Mouse (Mus musculus): Measurements from ENCODE around the gene Resp18. TPM values are rescaled to one million over a fixed set of nuclear protein-coding genes. Genes with fewer than 3 reads are reported as not detected.

Resp18 gene
- polyA plus RNA-seq, 1 experiment from 2014 or later = 12.9 TPM

DNA sequence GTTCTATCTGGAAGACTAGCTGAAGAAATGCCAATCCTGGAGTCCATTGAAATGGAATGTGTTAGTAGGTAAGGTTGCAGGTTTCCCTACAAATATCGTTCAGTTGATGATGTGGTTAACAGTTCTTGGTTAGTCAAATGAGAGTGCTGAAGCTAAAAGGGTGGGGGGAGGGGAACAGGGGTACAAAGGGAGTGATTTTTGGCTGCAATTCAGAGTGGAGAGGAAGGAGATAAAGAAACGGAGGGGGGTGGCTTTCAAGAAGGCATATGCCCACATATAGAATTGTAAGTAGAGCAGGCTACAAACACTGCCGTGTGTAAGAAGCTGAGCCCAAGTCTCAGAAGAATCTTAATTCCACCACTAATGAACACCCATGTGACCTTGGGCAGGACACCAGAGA, 52.7 kb downstream of the Resp18 start:
- Histone ChIP-seq H3K36me3 (ENCODE audit: control insufficient read depth, insufficient read depth) (no peaks in the 10 kb centered on the region), H3K27me3 (replicated peaks; ENCODE audit: control insufficient read depth, insufficient read depth, low read length) (peaks cover 10% of the 10 kb centered on the region; the same call in 1 of the 2 replicates), H3K4me3 (ENCODE audit: low read depth, low read length) (no peak overlapping the region), H3K27ac (ENCODE audit: low read depth, low read length) (no peak overlapping the region), H3K4me1 (replicated peaks; ENCODE audit: control insufficient read depth, insufficient read depth, low read length) (no peaks in the 10 kb centered on the region; the same call in 1 of the 2 replicates), H3K9me3 (ENCODE audit: control insufficient read depth) (no peaks in the 10 kb centered on the region), H3K9ac (ENCODE audit: low read depth, low read length) (no peak overlapping the region), H3K4me2 (replicated peaks; ENCODE audit: low read depth) (no peak overlapping the region)
- WGBS = 73% methylated on average over 3 of the region's 3 CpGs
- no peak for TF ChIP-seq CTCF (IDR thresholded peaks at IDR 0.05; ENCODE audit: low read depth)
- no peak for ATAC-seq

DNA sequence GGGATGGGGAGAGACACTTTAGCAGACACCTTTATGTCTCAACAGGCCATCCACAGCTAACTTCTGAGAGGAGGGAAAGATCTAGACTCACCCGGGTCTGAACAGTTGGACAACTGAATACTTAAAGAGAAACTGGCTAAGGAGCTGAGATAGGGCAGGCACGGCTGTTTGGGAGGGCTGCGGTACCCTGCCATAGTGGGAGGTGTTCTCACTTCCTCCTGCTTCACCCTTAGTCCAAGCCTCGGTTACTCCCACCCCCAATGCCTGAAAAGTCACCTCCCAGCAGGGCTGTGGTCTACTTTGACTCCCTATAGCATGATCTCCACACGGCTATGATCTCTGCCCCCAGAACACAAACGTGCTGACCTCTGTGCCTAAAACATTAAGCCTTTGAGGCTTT, 54.7 kb downstream of the Resp18 start:
- H3K4me1 ChIP-seq (replicated peaks; ENCODE audit: control insufficient read depth, insufficient read depth, low read length) = no peaks in the 10 kb centered on the region; the same call in 1 of the 2 replicates
- no peaks in the 10 kb centered on the region for H3K36me3 ChIP-seq (ENCODE audit: control insufficient read depth, insufficient read depth)
- H3K27ac ChIP-seq (ENCODE audit: low read depth, low read length) = no peak overlapping the region
- no peaks in the 10 kb centered on the region for H3K9me3 ChIP-seq (ENCODE audit: control insufficient read depth)
- TF ChIP-seq CTCF (IDR thresholded peaks at IDR 0.05; ENCODE audit: low read depth) = no peak
- 67% methylated on average over 6 of the region's 6 CpGs for WGBS
- H3K4me2 ChIP-seq (replicated peaks; ENCODE audit: low read depth) = no peak overlapping the region
- H3K27me3 ChIP-seq (replicated peaks; ENCODE audit: control insufficient read depth, insufficient read depth, low read length) = peaks cover 15% of the 10 kb centered on the region; the same call in 1 of the 2 replicates
- no peak for ATAC-seq
- no peak overlapping the region for H3K4me3 ChIP-seq (ENCODE audit: low read depth, low read length)
- no peak overlapping the region for H3K9ac ChIP-seq (ENCODE audit: low read depth, low read length)

DNA sequence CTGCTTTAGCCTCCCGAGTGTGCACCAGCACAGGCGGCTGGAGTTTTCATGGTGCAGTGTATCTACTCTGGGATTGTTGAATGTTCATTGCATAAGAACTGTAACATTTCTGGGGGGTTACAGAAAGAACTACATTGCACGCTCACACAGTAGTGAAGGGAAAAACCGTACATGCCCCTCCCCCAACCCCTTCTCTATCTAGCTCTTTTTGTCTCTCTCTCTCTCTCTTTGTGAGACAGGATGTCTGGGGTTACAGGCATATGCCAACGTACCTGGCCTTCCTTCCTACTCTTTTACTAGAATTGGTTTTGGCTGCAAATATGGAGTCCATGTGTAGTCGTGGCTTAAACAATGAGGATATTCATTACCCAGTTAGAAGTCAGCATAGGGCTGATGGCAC, 55.3 kb downstream of the Resp18 start:
- WGBS = 77% methylated on average over 6 of the region's 6 CpGs
- H3K4me3 ChIP-seq (ENCODE audit: low read depth, low read length) = no peak overlapping the region
- H3K4me2 ChIP-seq (replicated peaks; ENCODE audit: low read depth) = no peak overlapping the region
- H3K4me1 ChIP-seq (replicated peaks; ENCODE audit: control insufficient read depth, insufficient read depth, low read length) = no peaks in the 10 kb centered on the region; the same call in 1 of the 2 replicates
- no peaks in the 10 kb centered on the region for H3K9me3 ChIP-seq (ENCODE audit: control insufficient read depth)
- H3K9ac ChIP-seq (ENCODE audit: low read depth, low read length) = no peak overlapping the region
- TF ChIP-seq CTCF (IDR thresholded peaks at IDR 0.05; ENCODE audit: low read depth) = no peak
- no peaks in the 10 kb centered on the region for H3K36me3 ChIP-seq (ENCODE audit: control insufficient read depth, insufficient read depth)
- H3K27ac ChIP-seq (ENCODE audit: low read depth, low read length) = no peak overlapping the region
- no peak for ATAC-seq
- H3K27me3 ChIP-seq (replicated peaks; ENCODE audit: control insufficient read depth, insufficient read depth, low read length) = peaks cover 15% of the 10 kb centered on the region; the same call in 1 of the 2 replicates

Other genes with a start within 250 kb of the Resp18 start
- gene Nhej1, start 153.2 kb downstream of the Resp18 start, polyA plus RNA-seq (2015; fragmentation: Nextera tagmentation; extraction: Ambion mirVana) = 5.0 TPM in 2 replicates
- 2.5 and 3.2 TPM in 2 replicates for gene Slc23a3, start 144.5 kb downstream of the Resp18 start, polyA plus RNA-seq (2015; fragmentation: Nextera tagmentation; extraction: Ambion mirVana)
- gene Cnppd1, start 135.7 kb downstream of the Resp18 start, polyA plus RNA-seq (2015; fragmentation: Nextera tagmentation; extraction: Ambion mirVana) = 45.6 and 45.9 TPM in 2 replicates
- gene Retreg2, start 135.6 kb downstream of the Resp18 start, polyA plus RNA-seq (2015; fragmentation: Nextera tagmentation; extraction: Ambion mirVana) = 48.4 and 49.0 TPM in 2 replicates
- 47.5 and 51.2 TPM in 2 replicates for gene Zfand2b, start 109.8 kb downstream of the Resp18 start, polyA plus RNA-seq (2015; fragmentation: Nextera tagmentation; extraction: Ambion mirVana)
- 13.9 and 17.1 TPM in 2 replicates for gene Abcb6, start 98.0 kb downstream of the Resp18 start, polyA plus RNA-seq (2015; fragmentation: Nextera tagmentation; extraction: Ambion mirVana)
- 10.7 and 10.8 TPM in 2 replicates for gene Ankzf1, start 86.3 kb downstream of the Resp18 start, polyA plus RNA-seq (2015; fragmentation: Nextera tagmentation; extraction: Ambion mirVana)
- gene Atg9a, start 86.2 kb downstream of the Resp18 start, polyA plus RNA-seq (2015; fragmentation: Nextera tagmentation; extraction: Ambion mirVana) = 23.5 and 25.2 TPM in 2 replicates
- gene Glb1l, start 67.6 kb downstream of the Resp18 start, polyA plus RNA-seq (2015; fragmentation: Nextera tagmentation; extraction: Ambion mirVana) = 3.6 and 3.7 TPM in 2 replicates
- 50.5 and 54.4 TPM in 2 replicates for gene Stk16, start 67.6 kb downstream of the Resp18 start, polyA plus RNA-seq (2015; fragmentation: Nextera tagmentation; extraction: Ambion mirVana)
- 113 and 119 TPM in 2 replicates for gene Tuba4a, start 58.5 kb downstream of the Resp18 start, polyA plus RNA-seq (2015; fragmentation: Nextera tagmentation; extraction: Ambion mirVana)
- gene A630095N17Rik, start 46.3 kb downstream of the Resp18 start, polyA plus RNA-seq (2015; fragmentation: Nextera tagmentation; extraction: Ambion mirVana) = not detected in 2 replicates
- 10.9 and 11.4 TPM in 2 replicates for gene Dnajb2, start 42.0 kb downstream of the Resp18 start, polyA plus RNA-seq (2015; fragmentation: Nextera tagmentation; extraction: Ambion mirVana)
- gene Ptprn, start 13.9 kb downstream of the Resp18 start, polyA plus RNA-seq (2015; fragmentation: Nextera tagmentation; extraction: Ambion mirVana) = 3.0 TPM in 2 replicates
- 125 and 130 TPM in 2 replicates for gene Dnpep, start 39.6 kb upstream of the Resp18 start, polyA plus RNA-seq (2015; fragmentation: Nextera tagmentation; extraction: Ambion mirVana)
- gene Des, start 81.9 kb upstream of the Resp18 start, polyA plus RNA-seq (2015; fragmentation: Nextera tagmentation; extraction: Ambion mirVana) = 233 and 254 TPM in 2 replicates
- 20.1 and 21.3 TPM in 2 replicates for gene Speg, start 96.9 kb upstream of the Resp18 start, polyA plus RNA-seq (2015; fragmentation: Nextera tagmentation; extraction: Ambion mirVana)
- gene Gmppa, start 157.5 kb upstream of the Resp18 start, polyA plus RNA-seq (2015; fragmentation: Nextera tagmentation; extraction: Ambion mirVana) = 121 and 124 TPM in 2 replicates
- 0.97 and 1.2 TPM in 2 replicates for gene Asic4, start 172.0 kb upstream of the Resp18 start, polyA plus RNA-seq (2015; fragmentation: Nextera tagmentation; extraction: Ambion mirVana)
- gene Chpf, start 200.9 kb upstream of the Resp18 start, polyA plus RNA-seq (2015; fragmentation: Nextera tagmentation; extraction: Ambion mirVana) = 21.8 and 22.3 TPM in 2 replicates
- gene Tmem198, start 201.1 kb upstream of the Resp18 start, polyA plus RNA-seq (2015; fragmentation: Nextera tagmentation; extraction: Ambion mirVana) = 1.3 and 1.6 TPM in 2 replicates
- 17.1 and 17.6 TPM in 2 replicates for gene Obsl1, start 228.0 kb upstream of the Resp18 start, polyA plus RNA-seq (2015; fragmentation: Nextera tagmentation; extraction: Ambion mirVana)
- 3.2 and 3.3 TPM in 2 replicates for gene Inha, start 228.7 kb upstream of the Resp18 start, polyA plus RNA-seq (2015; fragmentation: Nextera tagmentation; extraction: Ambion mirVana)
- 9.7 and 11.2 TPM in 2 replicates for gene Stk11ip, start 243.1 kb upstream of the Resp18 start, polyA plus RNA-seq (2015; fragmentation: Nextera tagmentation; extraction: Ambion mirVana)